Mouse (Mus musculus) embryonic facial prominence, embryonic 14.5 days (tissue): ENCODE measurements around the gene Pomgnt1. TPM values are rescaled to one million over a fixed set of nuclear protein-coding genes. Genes with fewer than 3 reads are reported as not detected.

Experiments used
- ATAC-seq: fragments of 200-750 bp; cut with Nextera tagmentation; 2 replicates; pipeline ENCODE4 v1.8.0; 2017; ENCODE audit warnings: low read depth, moderate number of reproducible peaks, moderate TSS enrichment
- DNase-seq: peaks from one replicate; pipeline ENCODE4 v3.0.0-alpha.2; 2015; ENCODE audit warnings: low spot score
- H3K27ac ChIP-seq: fragments of 300-500 bp; sonication (generic); replicated peaks from 2 replicates; pipeline ENCODE4 v1.5.1; 2014; ENCODE audit warnings: low read depth, mild to moderate bottlenecking, low read length, moderate library complexity
- H3K27me3 ChIP-seq: fragments of 300-500 bp; sonication (generic); replicated peaks from 2 replicates; pipeline ENCODE4 v1.6.1; 2014; ENCODE audit warnings: low read length; ENCODE audit not compliant: control insufficient read depth, insufficient read depth
- H3K36me3 ChIP-seq: fragments of 300-500 bp; sonication (generic); 2 replicates; pipeline ENCODE4 v1.6.1; 2014; ENCODE audit warnings: low read length, mixed read lengths; ENCODE audit not compliant: control insufficient read depth, insufficient read depth
- H3K4me1 ChIP-seq: fragments of 300-500 bp; sonication (generic); 2 replicates; pipeline ENCODE4 v1.6.1; 2014; ENCODE audit warnings: antibody characterized with exemption, low read length; ENCODE audit not compliant: control insufficient read depth, insufficient read depth
- H3K4me2 ChIP-seq: fragments of 300-500 bp; sonication (generic); 2 replicates; pipeline ENCODE4 v1.6.1; 2014; ENCODE audit warnings: low read depth, mild to moderate bottlenecking, low read length, moderate library complexity, mixed read lengths
- H3K4me3 ChIP-seq: fragments of 300-500 bp; sonication (generic); 2 replicates; pipeline ENCODE4 v1.5.1; 2014; ENCODE audit warnings: low read depth, mild to moderate bottlenecking, low read length
- H3K9ac ChIP-seq: fragments of 300-500 bp; sonication (generic); 2 replicates; pipeline ENCODE4 v1.6.1; 2014; ENCODE audit warnings: low read depth, mild to moderate bottlenecking, low read length, moderate library complexity, mixed read lengths
- H3K9me3 ChIP-seq: fragments of 300-500 bp; sonication (generic); 2 replicates; pipeline ENCODE4 v1.6.1; 2016; ENCODE audit warnings: low read length; ENCODE audit not compliant: control insufficient read depth
- WGBS: fragments of 180-500 bp; shearing (Covaris S2); extraction: QIAGEN DNeasy Blood & Tissue Kit; methylation state at CpG from one replicate; pipeline ENCODE4 v1.1.7; 2014; 5-methylcytosine and 5-hydroxymethylcytosine counted together
- polyA plus RNA-seq: library from polyadenylated mRNA; unstranded; fragments of >200 nt; fragmentation: Nextera tagmentation; extraction: Ambion mirVana; gene quantifications from 2 replicates; pipeline ENCODE4 v1.2.1, GENCODE M21; 2014

Pomgnt1 gene
- polyA plus RNA-seq, 1 experiment from 2014 or later: 60.4 TPM

DNA sequence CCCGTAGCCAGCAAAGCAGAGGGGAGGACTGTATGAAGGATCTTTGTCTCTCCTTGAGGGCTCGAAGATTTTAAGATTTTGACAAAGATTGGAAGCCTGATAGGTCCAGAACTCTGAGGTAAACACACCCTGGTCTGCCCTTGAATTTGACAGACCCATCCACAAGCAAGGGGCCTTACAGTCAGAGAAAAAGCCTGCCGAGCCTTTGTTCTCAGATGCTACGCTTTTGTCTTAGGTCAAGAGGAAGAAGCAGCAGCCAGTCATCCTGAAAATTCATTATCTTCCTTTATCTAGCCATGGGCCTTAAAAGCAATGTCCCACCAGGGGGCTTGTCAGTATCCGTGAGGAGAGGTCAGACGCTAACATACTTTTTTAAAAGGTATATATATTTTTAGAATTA lies 4.3 kb downstream of the Pomgnt1 start:
- WGBS: 75% methylated on average over 6 of the region's 6 CpGs
- Histone ChIP-seq H3K4me2 (no peak overlapping the region), H3K9me3 (no peaks in the 10 kb centered on the region), H3K36me3 (no peaks in the 10 kb centered on the region), H3K4me3 (no peak overlapping the region), H3K9ac (no peak overlapping the region), H3K27ac (no peak overlapping the region), H3K27me3 (no peaks in the 10 kb centered on the region), H3K4me1 (peaks cover 6% of the 10 kb centered on the region)
- DNase-seq (no peak), ATAC-seq (no peak)

GRCm38 (mm10) chr4:116133126-116133525 lies 9.5 kb downstream of the Pomgnt1 start:
- no peak for DNase-seq
- WGBS: 71% methylated on average over 4 of the region's 4 CpGs
- no peak overlapping the region for H3K4me2 ChIP-seq
- no peaks in the 10 kb centered on the region for H3K36me3 ChIP-seq
- H3K27me3 ChIP-seq: no peaks in the 10 kb centered on the region
- ATAC-seq: no peak
- no peak overlapping the region for H3K9ac ChIP-seq
- H3K4me3 ChIP-seq: no peak overlapping the region
- no peaks in the 10 kb centered on the region for H3K4me1 ChIP-seq
- H3K27ac ChIP-seq: no peak overlapping the region
- no peaks in the 10 kb centered on the region for H3K9me3 ChIP-seq

- peak; percentile 81 for DNase-seq
- no peak overlapping the region for H3K4me2 ChIP-seq
- no peak for ATAC-seq
- no peak overlapping the region for H3K9ac ChIP-seq
- no peaks in the 10 kb centered on the region for H3K36me3 ChIP-seq
- H3K27me3 ChIP-seq: no peaks in the 10 kb centered on the region
- H3K4me1 ChIP-seq: no peaks in the 10 kb centered on the region
- no peak overlapping the region for H3K4me3 ChIP-seq
- H3K27ac ChIP-seq: no peak overlapping the region
- no peaks in the 10 kb centered on the region for H3K9me3 ChIP-seq
- WGBS: 22% methylated on average over 2 of the region's 2 CpGs
Observed at GRCm38 (mm10) chr4:116134990-116135389, 11.3 kb downstream of the Pomgnt1 start.

- ATAC-seq: no peak
Observed at GRCm38 (mm10) chr4:116137421-116137996, 13.9 kb downstream of the Pomgnt1 start.

DNA sequence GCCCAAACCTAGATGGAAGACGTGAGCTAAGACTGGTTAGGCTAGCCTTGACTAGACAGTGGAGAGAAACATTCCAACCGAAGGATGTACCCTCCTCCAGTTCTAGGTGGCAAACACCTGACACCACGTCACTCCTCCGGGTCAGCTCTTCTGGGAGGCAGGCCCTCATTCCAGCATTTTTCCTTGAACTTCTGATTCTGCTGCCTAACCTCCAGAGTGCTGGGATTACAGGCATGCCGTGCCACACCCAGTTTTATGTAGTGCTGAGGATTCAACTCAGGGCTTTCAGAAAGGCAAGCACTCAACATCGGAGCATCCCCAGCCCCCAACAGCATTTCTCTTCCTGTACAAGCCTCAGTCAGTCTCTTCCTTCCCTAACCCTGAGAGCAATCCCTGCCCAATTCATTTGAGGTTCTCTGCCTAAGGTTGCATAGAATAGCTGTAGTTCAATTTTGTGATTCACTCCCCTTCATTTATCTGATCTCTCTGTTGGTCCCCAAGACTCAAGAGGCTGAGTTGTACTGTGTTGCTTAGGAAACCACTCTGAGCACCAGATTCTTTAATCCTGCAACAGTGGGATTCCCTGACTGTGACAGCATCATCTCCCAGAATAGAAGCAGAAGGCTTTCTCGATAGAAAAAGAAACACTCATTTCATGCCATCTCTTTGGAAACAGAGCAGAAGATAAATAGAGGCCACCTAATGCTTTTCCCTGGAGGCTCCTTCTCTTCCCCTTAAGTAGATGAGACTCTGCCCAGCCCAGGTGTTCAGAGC lies 17.3 kb downstream of the Pomgnt1 start:
- Histone ChIP-seq H3K9me3 (no peaks in the 10 kb centered on the region), H3K9ac (no peak overlapping the region), H3K4me1 (no peaks in the 10 kb centered on the region), H3K4me3 (no peak overlapping the region), H3K27ac (no peak overlapping the region), H3K27me3 (no peaks in the 10 kb centered on the region), H3K4me2 (no peak overlapping the region), H3K36me3 (no peaks in the 10 kb centered on the region)
- ATAC-seq (no peak), DNase-seq (no peak)
- 76% methylated on average over 7 of the region's 7 CpGs for WGBS

More at GRCm38 (mm10) chr4:116137421-116137996, 13.9 kb downstream of the Pomgnt1 start:
- no peak for DNase-seq
- no peak overlapping the region for H3K27ac ChIP-seq
- 42% methylated on average over 13 of the region's 13 CpGs for WGBS
- H3K27me3 ChIP-seq: no peaks in the 10 kb centered on the region
- H3K4me2 ChIP-seq: no peak overlapping the region
- no peaks in the 10 kb centered on the region for H3K36me3 ChIP-seq
- no peaks in the 10 kb centered on the region for H3K9me3 ChIP-seq
- H3K9ac ChIP-seq: no peak overlapping the region
- no peaks in the 10 kb centered on the region for H3K4me1 ChIP-seq
- no peak overlapping the region for H3K4me3 ChIP-seq

DNA sequence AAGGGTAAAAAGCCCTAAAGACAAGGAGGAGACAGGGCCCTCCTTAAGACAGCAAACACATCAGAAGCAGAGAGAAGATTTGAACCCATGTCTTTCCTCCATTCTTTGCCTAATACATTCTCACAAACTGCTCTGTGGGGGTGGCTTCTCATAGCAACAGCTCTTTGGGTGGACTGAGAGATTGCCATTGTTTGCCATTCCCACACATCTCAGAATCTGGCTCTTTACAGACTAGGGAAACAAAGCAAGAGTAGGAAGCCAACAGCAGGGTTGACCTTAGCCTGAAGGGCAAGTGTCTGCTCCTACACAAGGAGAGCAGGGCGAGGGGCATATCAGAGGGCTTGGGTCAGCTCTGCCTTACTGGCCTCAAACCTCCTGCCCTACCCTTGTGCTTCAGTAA lies 18.1 kb downstream of the Pomgnt1 start:
- no peak for DNase-seq
- no peaks in the 10 kb centered on the region for H3K27me3 ChIP-seq
- ATAC-seq: no peak
- H3K9ac ChIP-seq: no peak overlapping the region
- H3K4me1 ChIP-seq: no peaks in the 10 kb centered on the region
- H3K27ac ChIP-seq: no peak overlapping the region
- H3K4me3 ChIP-seq: no peak overlapping the region
- WGBS: 69% methylated on average over 1 of the region's 1 CpGs
- H3K9me3 ChIP-seq: no peaks in the 10 kb centered on the region
- H3K4me2 ChIP-seq: no peak overlapping the region
- no peaks in the 10 kb centered on the region for H3K36me3 ChIP-seq

- no peak for ATAC-seq
- DNase-seq: no peak
- H3K4me3 ChIP-seq: no peak overlapping the region
Observed at GRCm38 (mm10) chr4:116142269-116142668, 18.6 kb downstream of the Pomgnt1 start.

GRCm38 (mm10) chr4:116143317-116143811 lies 19.7 kb downstream of the Pomgnt1 start:
- Histone ChIP-seq H3K4me2 (peak overlapping the region; percentile 90), H3K9me3 (no peaks in the 10 kb centered on the region), H3K27ac (no peak overlapping the region), H3K4me3 (peak overlapping the region; percentile 61), H3K27me3 (no peaks in the 10 kb centered on the region), H3K36me3 (no peaks in the 10 kb centered on the region), H3K9ac (peak overlapping the region; percentile 72; the same call in 1 of the 2 replicates), H3K4me1 (no peaks in the 10 kb centered on the region)
- ATAC-seq (no peak), DNase-seq (no peak)
- 10% methylated on average over 7 of the region's 7 CpGs for WGBS

More at GRCm38 (mm10) chr4:116142269-116142668, 18.6 kb downstream of the Pomgnt1 start:
- Histone ChIP-seq H3K36me3 (no peaks in the 10 kb centered on the region), H3K27me3 (no peaks in the 10 kb centered on the region), H3K27ac (no peak overlapping the region), H3K9me3 (no peaks in the 10 kb centered on the region), H3K4me2 (no peak overlapping the region), H3K4me1 (no peaks in the 10 kb centered on the region), H3K9ac (no peak overlapping the region)
- WGBS: 79% methylated on average over 7 of the region's 7 CpGs
